Mouse (Mus musculus) hindlimb bud, embryonic 11.5 days (tissue): ENCODE results near the gene Otub2.

ENCODE experiments used
- DNase-seq: peaks from one replicate; pipeline ENCODE4 v3.0.0-alpha.2; 2012; ENCODE audit warnings: low read depth, low spot score; ENCODE audit errors: extremely low spot score

Gene Otub2

GRCm38 (mm10) chr12:103388505-103389347 is at the start of gene Otub2:
Otub2 (plus strand) TSS chr12:103388682.
- DNase-seq: peak; percentile 73

GRCm38 (mm10) chr12:103341212-103341611 is 47.3 kb upstream of the Otub2 start:
- DNase-seq: no peak

- DNase-seq: no peak
Observed at GRCm38 (mm10) chr12:103343456-103343855, 45.0 kb upstream of the Otub2 start.

GRCm38 (mm10) chr12:103344934-103345333 is 43.5 kb upstream of the Otub2 start:
- DNase-seq: no peak

- no peak for DNase-seq
Observed at GRCm38 (mm10) chr12:103346945-103347344, 41.5 kb upstream of the Otub2 start.

GRCm38 (mm10) chr12:103347406-103347805 is 41.1 kb upstream of the Otub2 start:
- DNase-seq: no peak

GRCm38 (mm10) chr12:103348506-103348905 is 40.0 kb upstream of the Otub2 start:
- DNase-seq: peak; percentile 72

GRCm38 (mm10) chr12:103352735-103353134 is 35.7 kb upstream of the Otub2 start:
- DNase-seq: no peak

GRCm38 (mm10) chr12:103353538-103353937 is 34.9 kb upstream of the Otub2 start:
- DNase-seq: no peak

- DNase-seq: no peak
Observed at GRCm38 (mm10) chr12:103355746-103356414, 32.6 kb upstream of the Otub2 start, which contains the start of gene Asb2. Asb2 (minus strand) TSS chr12:103356001.

GRCm38 (mm10) chr12:103356415-103356748 is 32.1 kb upstream of the Otub2 start:
- no peak for DNase-seq

GRCm38 (mm10) chr12:103358216-103358615 is 30.3 kb upstream of the Otub2 start:
- no peak for DNase-seq

- no peak for DNase-seq
Observed at GRCm38 (mm10) chr12:103358951-103359801, 29.3 kb upstream of the Otub2 start.

GRCm38 (mm10) chr12:103360812-103361211 is 27.7 kb upstream of the Otub2 start:
- DNase-seq: no peak

GRCm38 (mm10) chr12:103361539-103362307 is 26.8 kb upstream of the Otub2 start:
- DNase-seq: no peak

- DNase-seq: no peak
Observed at GRCm38 (mm10) chr12:103362336-103362735, 26.1 kb upstream of the Otub2 start.

GRCm38 (mm10) chr12:103367171-103367570 is 21.3 kb upstream of the Otub2 start:
- no peak for DNase-seq

GRCm38 (mm10) chr12:103367620-103368325 is 20.7 kb upstream of the Otub2 start:
- peak; percentile 41 for DNase-seq

GRCm38 (mm10) chr12:103368326-103368669 is 20.2 kb upstream of the Otub2 start:
- no peak for DNase-seq

- DNase-seq: no peak
Observed at GRCm38 (mm10) chr12:103368777-103369176, 19.7 kb upstream of the Otub2 start.
